Mouse (Mus musculus) effector memory CD4-positive, alpha-beta T cell, adult 7 months (primary cell): ENCODE results near the gene Vmac. TPM values are rescaled to one million over a fixed set of nuclear protein-coding genes. Genes with fewer than 3 reads are reported as not detected.

Experiments
- polyA plus RNA-seq: library from polyadenylated mRNA; unstranded; fragments of 100-300 nt; shearing (Covaris generic); gene quantifications from one replicate; pipeline ENCODE4 v1.2.1, GENCODE M21; 2017

Gene Vmac
- polyA plus RNA-seq, result 12.2 TPM

DNA sequence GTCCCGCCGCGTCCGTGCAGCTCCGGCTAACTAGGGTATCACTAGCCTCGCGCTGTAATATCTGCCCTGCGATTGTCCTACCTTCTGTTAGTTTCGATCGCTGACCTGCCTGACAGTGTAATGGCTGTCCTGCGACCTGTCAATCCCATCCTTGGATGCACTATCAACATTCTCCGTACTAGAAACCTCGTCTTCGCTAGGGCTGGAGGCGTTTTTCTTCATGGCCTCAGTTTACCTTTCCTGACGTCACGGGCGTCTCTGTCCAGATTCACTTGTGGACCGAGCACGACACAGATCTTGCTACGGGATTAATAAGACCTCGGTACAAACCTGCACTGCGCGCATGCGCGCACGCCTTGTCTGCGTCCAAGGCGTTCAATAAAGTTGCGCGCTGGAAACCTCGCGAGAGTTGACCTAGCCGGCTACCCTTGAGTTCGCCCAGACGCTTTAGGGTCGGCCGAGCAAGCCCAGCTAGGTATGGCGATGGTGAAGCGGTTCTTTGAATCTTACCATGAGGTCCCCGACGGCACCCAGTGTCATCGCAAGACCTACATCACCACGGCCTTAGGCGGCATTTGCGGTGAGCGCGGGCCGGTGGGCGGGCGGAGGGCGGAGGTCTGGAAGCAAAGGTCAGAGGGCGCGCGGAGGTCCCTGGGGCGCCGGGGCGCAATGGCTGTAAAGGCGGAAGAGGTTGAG, at the start of gene Vmac, which contains the start of gene Ndufa11:
Gene Vmac (minus strand): TSS at position 660 of the 696 bp plus-strand sequence.
Gene Ndufa11 (plus strand): TSS at position 405 of the 696 bp plus-strand sequence.

DNA sequence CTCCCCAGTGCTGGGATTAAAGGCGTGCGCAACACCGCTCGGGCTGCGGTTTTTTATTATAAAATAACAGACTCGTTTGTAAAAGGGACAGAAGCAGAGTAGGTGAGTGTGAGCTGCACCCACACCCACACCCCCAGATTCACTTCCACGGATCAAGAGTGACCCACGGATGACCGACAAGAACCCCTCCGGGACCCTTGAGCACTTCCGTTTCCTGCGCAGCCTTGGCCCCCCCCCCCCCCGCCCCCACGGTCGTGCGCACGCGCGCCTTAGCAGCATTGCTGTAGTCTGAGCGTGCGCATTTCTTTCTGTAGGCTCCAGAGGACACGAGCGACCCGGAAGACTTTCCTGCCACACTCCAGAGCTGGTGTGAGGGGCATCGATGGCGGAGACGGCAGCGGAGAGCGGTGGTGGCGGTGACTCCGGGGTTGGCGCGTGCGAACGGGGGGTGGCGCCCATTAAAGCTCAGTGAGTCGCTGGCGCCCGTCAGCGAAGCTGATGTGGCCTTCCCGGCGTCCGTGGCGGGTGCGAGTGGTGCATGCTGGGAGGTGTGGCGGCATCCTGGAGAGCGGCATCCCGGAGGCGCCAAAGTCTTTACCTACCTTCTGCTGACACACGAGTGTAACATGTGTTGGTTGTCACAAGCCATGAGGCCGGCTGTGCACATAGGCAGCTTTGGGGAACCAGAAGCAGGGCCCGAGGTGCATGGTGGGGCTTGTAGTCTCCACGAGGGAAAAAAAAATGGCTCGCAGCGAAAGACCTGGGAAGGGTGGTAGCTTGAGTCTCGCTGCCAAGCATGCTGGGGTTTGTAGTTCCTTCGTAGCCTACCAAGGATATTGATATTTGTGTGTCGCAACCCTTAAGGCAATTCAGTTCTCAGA, 46.9 kb upstream of the Vmac start, which contains the start of gene Dus3l:
Gene Dus3l (plus strand): TSS at position 284 of the 881 bp plus-strand sequence.

DNA sequence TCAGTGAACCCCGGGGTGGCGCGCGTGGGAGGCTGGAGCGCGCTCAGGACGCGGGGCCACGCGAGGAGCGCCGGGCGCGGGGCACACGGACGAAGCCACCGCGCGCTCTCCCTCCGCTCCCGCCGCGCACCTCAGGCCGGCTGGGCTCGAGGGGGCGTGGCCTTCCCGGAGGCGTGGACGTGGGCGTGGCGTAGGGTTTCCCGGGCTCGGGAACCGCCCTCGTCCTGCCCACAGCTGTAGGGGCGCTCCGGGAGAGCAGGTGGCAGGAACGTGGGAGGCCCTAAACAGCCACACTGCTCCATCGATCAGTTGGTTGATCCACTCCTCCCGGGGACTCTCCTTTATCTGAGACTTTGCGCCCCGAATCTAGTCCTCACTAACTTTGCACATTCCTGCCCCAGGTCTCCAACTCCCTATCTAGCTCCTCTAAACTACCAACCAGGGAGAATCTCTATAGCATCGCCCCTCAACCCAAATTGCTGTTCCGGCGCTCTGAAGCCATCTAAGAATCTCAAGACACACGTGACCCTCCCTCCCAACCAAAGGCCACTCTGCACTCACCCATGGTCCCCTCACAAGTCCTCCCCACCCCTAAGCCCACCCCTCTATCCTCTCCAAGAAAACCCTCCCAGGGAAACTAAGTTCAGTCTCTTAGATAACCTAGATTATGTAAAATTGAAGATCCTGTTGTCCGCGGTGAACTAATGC, 39.7 kb upstream of the Vmac start, which contains the start of gene Nrtn:
Gene Nrtn (minus strand): TSS at position 115 of the 708 bp plus-strand sequence.

DNA sequence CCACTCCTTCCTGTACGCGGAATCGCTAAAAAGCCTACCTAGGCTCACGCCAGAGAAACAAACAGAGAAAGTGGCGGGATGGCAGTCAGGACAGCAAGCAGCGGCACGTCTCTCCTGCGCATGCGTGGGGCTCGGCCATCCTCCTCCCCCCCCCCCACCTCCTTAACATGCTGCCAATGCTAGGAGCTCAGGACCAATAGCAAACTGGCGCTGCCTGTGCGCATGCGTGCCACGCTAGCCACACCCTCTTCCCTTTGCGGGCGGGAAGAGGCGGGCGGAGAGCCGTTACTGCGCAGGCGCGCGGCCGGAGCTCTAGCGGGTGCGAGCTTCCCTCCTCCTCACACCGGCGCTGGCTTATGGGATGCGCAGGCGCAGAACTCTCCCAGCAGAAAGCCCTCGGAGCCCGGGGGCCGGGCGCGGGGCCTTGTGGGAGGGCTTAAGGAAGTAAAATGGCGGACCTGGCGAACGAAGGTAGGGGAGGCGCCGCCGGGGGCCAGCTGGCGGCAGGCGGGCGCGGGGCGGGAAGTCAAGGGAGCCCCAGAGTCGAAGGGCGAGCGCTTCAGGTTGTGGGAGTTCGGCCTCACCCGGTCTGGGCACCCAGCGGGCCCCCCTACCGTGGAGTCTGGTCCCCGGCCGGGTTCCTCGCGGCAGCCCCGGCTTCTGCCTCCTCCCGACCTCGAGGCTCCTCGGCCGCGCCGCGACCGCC, 44.7 kb downstream of the Vmac start, which contains the start of gene Ranbp3:
Gene Ranbp3 (plus strand): TSS at position 354 of the 706 bp plus-strand sequence.

Other genes starting within 250 kb of the Vmac start
- 2.5 TPM for gene Ptprs, start 241.5 kb downstream of the Vmac start, polyA plus RNA-seq
- not detected for gene Znrf4, start 205.6 kb downstream of the Vmac start, polyA plus RNA-seq
- not detected for gene Gm20219, start 163.6 kb downstream of the Vmac start, polyA plus RNA-seq
- gene Safb2, start 133.4 kb downstream of the Vmac start, polyA plus RNA-seq, result 195 TPM
- gene Safb, start 133.2 kb downstream of the Vmac start, polyA plus RNA-seq, result 186 TPM
- 134 TPM for gene 2410015M20Rik, start 108.3 kb downstream of the Vmac start, polyA plus RNA-seq
- 1,929 TPM for gene Rpl36, start 104.6 kb downstream of the Vmac start, polyA plus RNA-seq
- gene Lonp1, start 91.1 kb downstream of the Vmac start, polyA plus RNA-seq, result 49.1 TPM
- 0.44 TPM for gene Catsperd, start 89.9 kb downstream of the Vmac start, polyA plus RNA-seq
- gene Ranbp3, start 44.7 kb downstream of the Vmac start, polyA plus RNA-seq, result 71.1 TPM
- gene Ndufa11, start 255 bp downstream of the Vmac start, polyA plus RNA-seq, result 151 TPM
- not detected for gene Nrtn, start 39.5 kb upstream of the Vmac start, polyA plus RNA-seq
- gene Dus3l, start 46.7 kb upstream of the Vmac start, polyA plus RNA-seq, result 51.8 TPM
- 0.28 TPM for gene Prr22, start 52.2 kb upstream of the Vmac start, polyA plus RNA-seq
- gene Rfx2, start 113.0 kb upstream of the Vmac start, polyA plus RNA-seq, result 1.6 TPM
- 0.15 TPM for gene Acsbg2, start 156.4 kb upstream of the Vmac start, polyA plus RNA-seq
- gene 1700061G19Rik, start 157.5 kb upstream of the Vmac start, polyA plus RNA-seq, result 0.41 TPM
- gene Mllt1, start 217.4 kb upstream of the Vmac start, polyA plus RNA-seq, result 26.4 TPM